Mouse (Mus musculus) heart, postnatal 0 days (tissue): Measurements from ENCODE around the gene Igsf21.

Experiments used
- CTCF ChIP-seq: IDR thresholded peaks from 2 replicates; pipeline ENCODE4 v1.5.1; 2016; ENCODE audit warnings: antibody characterized with exemption, control low read depth, low read depth
- EP300 ChIP-seq: IDR thresholded peaks from 2 replicates; pipeline ENCODE4 v1.6.1; 2016; ENCODE audit warnings: antibody characterized with exemption, low read depth

DNA sequence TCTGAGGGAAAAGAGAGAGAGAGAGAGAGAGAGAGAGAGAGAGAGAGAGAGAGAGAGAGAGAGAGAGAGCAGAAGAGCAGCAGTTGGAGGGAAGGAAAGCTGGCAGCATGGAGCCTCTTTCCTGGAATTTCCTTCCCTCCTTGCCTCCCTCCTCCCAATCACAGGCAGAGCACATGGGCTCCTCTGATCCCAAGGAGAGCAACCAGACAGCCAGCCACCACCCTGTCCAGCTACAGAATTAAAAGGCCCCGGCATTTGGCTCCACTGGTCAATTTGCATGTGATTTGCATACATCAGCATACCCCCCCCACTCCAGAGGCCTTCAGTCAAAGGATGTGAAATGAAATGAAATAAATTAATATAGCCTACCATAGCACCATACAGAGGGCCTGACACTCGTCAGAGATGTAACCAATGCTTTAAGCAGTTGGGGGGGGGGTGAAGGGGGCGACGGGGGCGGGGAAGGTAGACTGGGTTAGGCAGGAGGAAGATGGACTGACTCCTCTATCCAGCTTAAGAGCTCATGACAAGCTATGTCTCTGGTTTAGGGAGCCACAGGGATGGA, 91.6 kb downstream of the Igsf21 start:
- TF ChIP-seq CTCF (no peak), EP300 (no peak)
